Comparison of ENCODE assay signal across 25 mouse cellular contexts in the genomic region with DNA sequence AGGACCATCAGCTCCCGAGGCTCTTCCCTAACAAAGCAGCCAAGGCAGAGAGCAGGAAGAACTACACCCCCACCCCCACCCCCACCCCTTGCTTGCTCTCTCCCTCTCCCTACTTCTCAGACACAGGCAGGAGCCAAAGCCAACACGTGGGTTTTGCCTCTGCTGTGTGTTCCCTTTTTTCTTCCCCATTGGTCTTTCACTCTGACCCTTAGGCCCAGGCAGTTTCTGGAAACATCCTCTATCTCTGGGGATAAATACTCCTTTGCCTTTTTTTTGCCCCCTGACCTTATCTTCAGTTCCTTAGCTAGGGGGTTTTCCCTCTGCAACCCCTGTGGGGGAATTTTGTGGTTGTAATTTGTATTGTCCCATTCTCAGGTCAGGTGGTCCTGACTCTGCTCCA. TPM values are rescaled to one million over a fixed set of nuclear protein-coding genes. Genes with fewer than 3 reads are reported as not detected.
A peak's percentile ranks its signal among the peaks of the same experiment; 100 is the strongest.
DNase-seq lines count a peak whose midpoint lies in the region; ATAC-seq and TF ChIP-seq lines count a peak whose summit lies in the region.
"Had no signal": no experiment of that assay in that cellular context is flagged by ENCODE, and none has a peak within 500 bp of the region (broad histone marks: within the 10 kb centered on the region; RNA-seq: fewer than 3 reads in every experiment).

No protein-coding gene starts in this region.

- H3K36me3 ChIP-seq in CH12.LX (replicated peaks in 1 of 2; ENCODE audit: control insufficient read depth in 1 of 2, insufficient read depth in 1 of 2, low read length in 1 of 2) (no peaks in the 10 kb centered on the region), macrophage (ENCODE audit: inconsistent target) (no peaks in the 10 kb centered on the region)
- H3K36me3 ChIP-seq: embryonic facial prominence, embryonic 15.5 days; forebrain, embryonic 15.5 days; heart, embryonic 15.5 days; hindbrain, embryonic 12.5 days had no signal

- DNase-seq in 416B (ENCODE audit: low read depth) (peak; percentile 29), CH12.LX (ENCODE audit: extremely low read depth) (peak; percentile 53)
- no peak for DNase-seq in spleen, postnatal 36 days (ENCODE audit: low spot score in 2 of 2)
- no peak for DNase-seq in gastrocnemius, postnatal 25 days
- no peak for DNase-seq in urinary bladder, adult 18-20 months (ENCODE audit: low spot score in 2 of 2)
- DNase-seq: adrenal gland, postnatal 14 days; B cell, adult 2 months; cerebellum, adult 11 months; cerebellum, adult 8-10 months; cerebellum, postnatal 14 days; embryo, embryonic 11 days; heart, adult 2 months had no signal

- WGBS in macrophage (ENCODE audit: missing documents), result 0% methylated on average over 1 of the region's 2 CpGs

- no peaks in the 10 kb centered on the region for H3K9me3 ChIP-seq in CH12.LX (replicated peaks; ENCODE audit: low read length)
- H3K9me3 ChIP-seq: embryonic facial prominence, embryonic 15.5 days; forebrain, embryonic 15.5 days; heart, embryonic 15.5 days; hindbrain, embryonic 12.5 days had no signal

- dilution Hi-C loops in CH12.LX (cut with MboI; ENCODE audit: extremely low pct_ligation_motif_present, extremely low pct_unique_long_range_greater_than_20kb, low sequenced_read_pairs), result no loop called here

- H3K27ac ChIP-seq in CH12.LX (ENCODE audit: insufficient read depth, low read depth) (no peak overlapping the region; the same call in 1 of the 2 replicates), macrophage (peak overlapping the region; percentile 91)
- H3K27ac ChIP-seq: embryonic facial prominence, embryonic 15.5 days; forebrain, embryonic 15.5 days; heart, adult 2 months; heart, embryonic 15.5 days; hindbrain, embryonic 12.5 days had no signal

- TF ChIP-seq POLR2A in CH12.LX (IDR thresholded peaks at IDR 0.05; ENCODE audit: low read depth, low read length), result no peak

- TF ChIP-seq RAD21 in CH12.LX (IDR thresholded peaks at IDR 0.05; ENCODE audit: low read depth, low read length), result no peak

- H3K4me3 ChIP-seq in CH12.LX (replicated peaks in 1 of 3; ENCODE audit: low read depth in 2 of 3, low read length in 2 of 3, poor library complexity in 1 of 3) (no peak overlapping the region), macrophage (ENCODE audit: inconsistent target) (no peak overlapping the region)
- H3K4me3 ChIP-seq: embryonic facial prominence, embryonic 15.5 days; erythroblast, embryonic 14.5 days; forebrain, embryonic 15.5 days; heart, adult 2 months; heart, embryonic 15.5 days; hindbrain, embryonic 12.5 days had no signal

- ATAC-seq in granulocyte monocyte progenitor cell, adult 5-6 weeks (replicated peaks; ENCODE audit: poor library complexity, severe bottlenecking), result peak; percentile 49
- ATAC-seq: activated CD4-positive, CD25-positive, alpha-beta regulatory T cell, adult 4 months; CD4-positive, CD25-positive, alpha-beta regulatory T cell, adult 4 months; forebrain, embryonic 15.5 days; hindbrain, embryonic 16.5 days; inflammation-experienced regulatory T-cells, adult 6 months; Patski had no signal

- no peaks in the 10 kb centered on the region for H3K79me2 ChIP-seq in CH12.LX (replicated peaks; ENCODE audit: control insufficient read depth, extremely low read depth, insufficient read depth, poor library complexity, severe bottlenecking)
- H3K79me2 ChIP-seq in macrophage (ENCODE audit: inconsistent target), result no peaks in the 10 kb centered on the region

- in situ Hi-C loops in CH12.LX (cut with MboI; ENCODE audit: low pct_ligation_motif_present, low pct_unique_long_range_greater_than_20kb, low sequenced_read_pairs), result loop anchor here (5.0 kb wide), 1 partner anchor 32 kb away; a partner anchor contains a TSS

- peaks cover 25 to 55% of the 10 kb centered on the region in 2 experiments for H3K4me1 ChIP-seq in CH12.LX (ENCODE audit: control insufficient read depth in 1 of 2, insufficient read depth in 2 of 2)
- H3K4me1 ChIP-seq: embryonic facial prominence, embryonic 15.5 days; forebrain, embryonic 15.5 days; heart, embryonic 15.5 days; hindbrain, embryonic 12.5 days had no signal

- no peaks in the 10 kb centered on the region for H3K27me3 ChIP-seq in CH12.LX (replicated peaks)
- H3K27me3 ChIP-seq: embryonic facial prominence, embryonic 15.5 days; forebrain, embryonic 15.5 days; heart, embryonic 15.5 days; hindbrain, embryonic 12.5 days; Patski had no signal

- H3K4me2 ChIP-seq in CH12.LX (ENCODE audit: insufficient read depth, low read depth, poor library complexity, severe bottlenecking), result no peak overlapping the region
- H3K4me2 ChIP-seq: embryonic facial prominence, embryonic 15.5 days; forebrain, embryonic 15.5 days; heart, embryonic 11.5 days; heart, embryonic 15.5 days; hindbrain, embryonic 12.5 days had no signal

- no peak for TF ChIP-seq CTCF in CH12.LX (conservative IDR thresholded peaks at IDR 0.05 in 1 of 2, IDR thresholded peaks at IDR 0.05 in 1 of 2; ENCODE audit: low read depth in 2 of 2, low read length in 2 of 2)

- TF ChIP-seq EP300 in CH12.LX (IDR thresholded peaks at IDR 0.05; ENCODE audit: low read length), result peak; percentile 36; the same call in 1 of the 2 replicates

- no peak overlapping the region for H3K9ac ChIP-seq in CH12.LX (ENCODE audit: insufficient read depth, low read depth)
- H3K9ac ChIP-seq: embryonic facial prominence, embryonic 15.5 days; forebrain, embryonic 15.5 days; heart, embryonic 15.5 days; hindbrain, embryonic 12.5 days had no signal

TF ChIP-seq in CH12.LX, 34 proteins besides CTCF, POLR2A, EP300 and RAD21:
- no peak for TF ChIP-seq ZC3H11A (IDR thresholded peaks at IDR 0.05; ENCODE audit: low read depth, low read length)
- TF ChIP-seq ETS1 (conservative IDR thresholded peaks at IDR 0.05; ENCODE audit: low read depth, low read length), result peak; percentile 37; the same call in 1 of the 2 replicates
- TF ChIP-seq NELFE (IDR thresholded peaks at IDR 0.05; ENCODE audit: low read depth, low read length), result no peak
- 0 out of 2 replicates have a peak, but pooled peaks have one; percentile 21 for TF ChIP-seq MYC (IDR thresholded peaks at IDR 0.05; ENCODE audit: low read depth, low read length)
- TF ChIP-seq ZNF384 (IDR thresholded peaks at IDR 0.05; ENCODE audit: low read depth, low read length), result peak; percentile 51; the same call in 1 of the 2 replicates
TF ChIP-seq in CH12.LX: peak in this region for 3.

RNA-seq across cellular contexts. Expression of a gene that starts 33.3 kb away (rescaled TPM):
- total RNA-seq in CH12.LX (2012; rRNA removed), result 4.4 and 5.1 TPM in 2 replicates
- total RNA-seq in CH12.LX (2014; rRNA removed), result 3.1 and 4.7 TPM in 2 replicates
- polyA plus RNA-seq in CH12.LX (2012; ENCODE audit: insufficient read length, low read depth), result 6.7 and 8.4 TPM in 2 replicates
- 8.4 and 11.4 TPM in 2 replicates for total RNA-seq in granulocyte monocyte progenitor cell, adult 5-6 weeks (2014; fragmentation: Nextera tagmentation)
- total RNA-seq in granulocyte monocyte progenitor cell, adult 5-6 weeks (2017), result 1.4 and 1.5 TPM in 2 replicates
- total RNA-seq in macrophage (2018; cell fraction: chromatin; rRNA removed), result 10 to 100 TPM in 7 of 26 experiments, 1 to 10 TPM in 18, under 1 TPM in 1; 0.95 to 17.3 (median 4.4) TPM
- 10 to 100 TPM; 14.7 to 54.2 (median 30.2) TPM for total RNA-seq in macrophage (2018; cell fraction: cytosol; rRNA removed)
- 10 to 100 TPM in 25 of 26 experiments, 1 to 10 TPM in 1; 8.6 to 58.0 (median 32.0) TPM for total RNA-seq in macrophage (2018; cell fraction: nucleus; rRNA removed)
- polyA plus RNA-seq in macrophage (2018), result 17.8 to 32.1 TPM (median 29.0 TPM) in 3 replicates
- 1 to 10 TPM; 2.8 TPM for total RNA-seq in gastrocnemius, postnatal 25 days (2021)

RNA-seq across cellular contexts. Expression of a gene that starts 59.5 kb away (rescaled TPM):
- 28.7 and 32.1 TPM in 2 replicates for total RNA-seq in CH12.LX (2012; rRNA removed)
- 14.1 and 15.3 TPM in 2 replicates for total RNA-seq in CH12.LX (2014; rRNA removed)
- 37.5 and 37.8 TPM in 2 replicates for polyA plus RNA-seq in CH12.LX (2012; ENCODE audit: insufficient read length, low read depth)
- 10.1 and 12.3 TPM in 2 replicates for total RNA-seq in granulocyte monocyte progenitor cell, adult 5-6 weeks (2014; fragmentation: Nextera tagmentation)
- total RNA-seq in granulocyte monocyte progenitor cell, adult 5-6 weeks (2017), result 4.6 and 4.8 TPM in 2 replicates
- total RNA-seq in macrophage (2018; cell fraction: chromatin; rRNA removed), result 10 to 100 TPM in 25 of 26 experiments, 1 to 10 TPM in 1; 8.2 to 57.9 (median 25.1) TPM
- total RNA-seq in macrophage (2018; cell fraction: cytosol; rRNA removed), result 10 to 100 TPM; 26.9 to 67.1 (median 40.2) TPM
- 10 to 100 TPM; 16.1 to 56.5 (median 38.2) TPM for total RNA-seq in macrophage (2018; cell fraction: nucleus; rRNA removed)
- 20.7 to 31.5 TPM (median 27.2 TPM) in 3 replicates for polyA plus RNA-seq in macrophage (2018)
- total RNA-seq in gastrocnemius, postnatal 25 days (2021), result 1 to 10 TPM; 4.2 TPM

Comparison
In these comparisons a context has a peak if more than half of its experiments do, and no peak if none do; other contexts are left out.
1. DNase-seq: peak in 416B (single experiment) and CH12.LX (single experiment); none in spleen, postnatal 36 days (0 of 2), gastrocnemius, postnatal 25 days (single experiment) and urinary bladder, adult 18-20 months (0 of 2).